9 mouse cellular contexts compared by ENCODE assay signal in the genomic region with DNA sequence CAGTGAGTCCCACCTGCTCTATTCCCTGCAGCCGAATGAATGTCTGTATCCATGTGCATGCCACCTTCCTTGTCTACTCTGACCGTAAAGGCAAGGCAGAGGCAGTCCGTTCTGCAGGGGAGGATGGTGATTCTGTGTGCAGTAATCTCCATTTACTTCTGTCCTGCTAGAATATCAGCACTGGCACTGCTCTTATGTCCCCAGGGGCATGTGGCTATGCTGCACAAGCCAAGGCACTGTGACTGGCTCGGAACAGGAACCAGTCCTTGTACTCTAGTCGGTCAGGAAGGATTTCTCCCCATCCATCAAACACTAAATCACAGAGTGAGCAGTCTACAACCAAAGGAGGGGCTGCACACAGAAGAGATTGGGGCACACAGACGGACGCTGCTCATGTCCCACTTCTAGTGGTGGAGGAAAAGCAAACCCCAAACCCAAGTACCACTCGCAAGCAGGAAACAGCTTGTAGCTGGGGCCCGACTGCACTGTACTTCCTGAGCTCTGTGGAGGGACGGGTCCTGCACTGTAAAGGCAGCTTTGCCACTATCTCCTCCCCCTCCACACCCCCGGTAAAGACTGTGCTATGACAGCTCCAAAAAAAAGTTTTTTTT. TPM values are rescaled to one million over a fixed set of nuclear protein-coding genes. Genes with fewer than 3 reads are reported as not detected.
DNase-seq lines count a peak whose midpoint lies in the region; ATAC-seq lines count a peak whose summit lies in the region.
"Had no signal": no experiment of that assay in that cellular context is flagged by ENCODE, and none has a peak within 500 bp of the region (broad histone marks: within the 10 kb centered on the region; RNA-seq: fewer than 3 reads in every experiment).

No protein-coding gene starts in this region.

- H3K4me1 ChIP-seq in forebrain, embryonic 13.5 days = peaks cover 31% of the 10 kb centered on the region
- H3K4me1 ChIP-seq in forebrain, embryonic 10.5 days = peaks cover 39% of the 10 kb centered on the region
- H3K4me1 ChIP-seq in lung, embryonic 15.5 days = peaks cover 31% of the 10 kb centered on the region
- peaks cover 25% of the 10 kb centered on the region for H3K4me1 ChIP-seq in liver, embryonic 16.5 days (ENCODE audit: control insufficient read depth, low read depth, low read length)

- 0 out of 2 replicates have a peak overlapping the region, but pooled peaks have one; percentile 91 for H3K4me2 ChIP-seq in forebrain, embryonic 13.5 days
- peak overlapping the region; percentile 83 for H3K4me2 ChIP-seq in lung, embryonic 15.5 days
- peak overlapping the region; percentile 88; the same call in 1 of the 2 replicates for H3K4me2 ChIP-seq in liver, embryonic 16.5 days (ENCODE audit: low read depth, low read length)

- no peak overlapping the region for H3K9ac ChIP-seq in forebrain, embryonic 13.5 days
- no peak overlapping the region for H3K9ac ChIP-seq in lung, embryonic 15.5 days
- no peak overlapping the region for H3K9ac ChIP-seq in liver, embryonic 16.5 days (ENCODE audit: low read depth, low read length)
- H3K9ac ChIP-seq: midbrain, embryonic 15.5 days had no signal

- no peak overlapping the region for H3K27ac ChIP-seq in forebrain, embryonic 13.5 days
- no peak overlapping the region for H3K27ac ChIP-seq in forebrain, embryonic 10.5 days
- no peak overlapping the region for H3K27ac ChIP-seq in lung, embryonic 15.5 days
- no peak overlapping the region for H3K27ac ChIP-seq in liver, embryonic 16.5 days (ENCODE audit: low read length)
- H3K27ac ChIP-seq: midbrain, embryonic 15.5 days had no signal

- 91% methylated on average over 11 of the region's 11 CpGs for WGBS in forebrain, embryonic 13.5 days
- 89% methylated on average over 11 of the region's 11 CpGs for WGBS in forebrain, embryonic 10.5 days
- 49% methylated on average over 11 of the region's 11 CpGs for WGBS in lung, embryonic 15.5 days
- WGBS in liver, embryonic 16.5 days (ENCODE audit: insufficient replicate concordance) = 34% methylated on average over 11 of the region's 11 CpGs

- DNase-seq in forebrain, embryonic 10.5 days (ENCODE audit: extremely low spot score, low spot score) = no peak
- DNase-seq in lung, postnatal 4 days = no peak
- peak; percentile 54 to 65 for DNase-seq in thymus, postnatal 36 days
- no peak for DNase-seq in cerebellum, adult 9-11 months
- no peak for DNase-seq in right cerebral cortex, postnatal 10 days (ENCODE audit: low spot score in 2 of 2)

- no peaks in the 10 kb centered on the region for H3K27me3 ChIP-seq in forebrain, embryonic 13.5 days
- H3K27me3 ChIP-seq in forebrain, embryonic 10.5 days (ENCODE audit: poor library complexity, severe bottlenecking) = no peaks in the 10 kb centered on the region
- no peaks in the 10 kb centered on the region for H3K27me3 ChIP-seq in lung, embryonic 15.5 days
- H3K27me3 ChIP-seq in liver, embryonic 16.5 days (ENCODE audit: control insufficient read depth, insufficient read depth, low read depth, low read length) = no peaks in the 10 kb centered on the region
- H3K27me3 ChIP-seq: midbrain, embryonic 15.5 days had no signal

- H3K36me3 ChIP-seq in forebrain, embryonic 13.5 days (ENCODE audit: poor library complexity, severe bottlenecking) = peaks cover 47% of the 10 kb centered on the region
- H3K36me3 ChIP-seq in forebrain, embryonic 10.5 days (replicated peaks) = peaks cover 58% of the 10 kb centered on the region
- H3K36me3 ChIP-seq in lung, embryonic 15.5 days = peaks cover 17% of the 10 kb centered on the region
- peaks cover 10% of the 10 kb centered on the region for H3K36me3 ChIP-seq in liver, embryonic 16.5 days (ENCODE audit: control insufficient read depth, insufficient read depth)

- ATAC-seq in forebrain, embryonic 13.5 days = no peak
- no peak for ATAC-seq in lung, embryonic 15.5 days (ENCODE audit: borderline replicate concordance, extremely low read depth, low FRiP score, low TSS enrichment)
- ATAC-seq in liver, embryonic 16.5 days (ENCODE audit: low read depth) = no peak
- ATAC-seq: midbrain, embryonic 15.5 days had no signal

- no peaks in the 10 kb centered on the region for H3K9me3 ChIP-seq in forebrain, embryonic 13.5 days (replicated peaks)
- H3K9me3 ChIP-seq in forebrain, embryonic 10.5 days = peaks cover 14% of the 10 kb centered on the region; the same call in 1 of the 2 replicates
- no peaks in the 10 kb centered on the region for H3K9me3 ChIP-seq in lung, embryonic 15.5 days
- no peaks in the 10 kb centered on the region for H3K9me3 ChIP-seq in liver, embryonic 16.5 days (replicated peaks; ENCODE audit: control insufficient read depth, low read length)
- H3K9me3 ChIP-seq: midbrain, embryonic 15.5 days had no signal

- no peak overlapping the region for H3K4me3 ChIP-seq in forebrain, embryonic 13.5 days
- no peak overlapping the region for H3K4me3 ChIP-seq in forebrain, embryonic 10.5 days
- no peak overlapping the region for H3K4me3 ChIP-seq in lung, embryonic 15.5 days
- H3K4me3 ChIP-seq in liver, embryonic 16.5 days (ENCODE audit: low read depth, low read length) = no peak overlapping the region
- H3K4me3 ChIP-seq: midbrain, embryonic 15.5 days had no signal

RNA-seq across cellular contexts. Expression of gene H2afy, which starts 3.7 kb away (rescaled TPM):
- 545 and 548 TPM in 2 replicates for polyA plus RNA-seq in forebrain, embryonic 13.5 days (2015; fragmentation: Nextera tagmentation; extraction: Ambion mirVana)
- polyA plus RNA-seq in forebrain, embryonic 10.5 days (2016; fragmentation: Nextera tagmentation; extraction: Ambion mirVana) = 554 and 558 TPM in 2 replicates
- 317 and 326 TPM in 2 replicates for polyA plus RNA-seq in lung, embryonic 15.5 days (2015; fragmentation: Nextera tagmentation; extraction: Ambion mirVana)
- polyA plus RNA-seq in liver, embryonic 16.5 days (2015; fragmentation: Nextera tagmentation; extraction: Ambion mirVana) = 76.3 and 80.7 TPM in 2 replicates

RNA-seq across cellular contexts. Expression of gene Tifab, which starts 46.3 kb away (rescaled TPM):
- 0.52 and 0.53 TPM in 2 replicates for polyA plus RNA-seq in forebrain, embryonic 13.5 days (2015; fragmentation: Nextera tagmentation; extraction: Ambion mirVana)
- 0.97 and 1.2 TPM in 2 replicates for polyA plus RNA-seq in forebrain, embryonic 10.5 days (2016; fragmentation: Nextera tagmentation; extraction: Ambion mirVana)
- 3.1 and 3.9 TPM in 2 replicates for polyA plus RNA-seq in lung, embryonic 15.5 days (2015; fragmentation: Nextera tagmentation; extraction: Ambion mirVana)
- polyA plus RNA-seq in liver, embryonic 16.5 days (2015; fragmentation: Nextera tagmentation; extraction: Ambion mirVana) = 7.1 and 8.1 TPM in 2 replicates

Comparison
In these comparisons a context has a peak if more than half of its experiments do, and no peak if none do; other contexts are left out.
1. DNase-seq: peak in thymus, postnatal 36 days (2 of 2); none in forebrain, embryonic 10.5 days (single experiment), lung, postnatal 4 days (0 of 2), cerebellum, adult 9-11 months (single experiment) and right cerebral cortex, postnatal 10 days (0 of 2).
2. Peak in every context shown above with its lines, with median percentiles within 50 percentile points of each other: H3K4me2 ChIP-seq.